Mouse (Mus musculus) left cerebral cortex, postnatal 10 days (tissue): ENCODE measurements at regions not wholly inside any gene's neighbourhood (a gene's known extent, or its start where the extent isn't known, plus 50 kb on each side); places are given as distances from the start of the nearest gene placed in this dataset.

Experiments
- DNase-seq, 2 experiments: peaks; one replicate each; pipeline ENCODE4 v3.0.0; 2021 to 2022; ENCODE audit warnings: low spot score in 2 of 2, mixed read lengths in 1 of 2; ENCODE audit errors: extremely low spot score in 1 of 2
- intact Hi-C: fragments of 180-260 bp; cut with DNase I; formaldehyde crosslinking; loops from one replicate; pipeline ENCODE4 v1.15.1; 2025

- no peak for DNase-seq
- intact Hi-C loops: no loop called here
Observed at GRCm38 (mm10) chr3:102657531-102658060, 76.7 kb upstream of the Tspan2 start.

GRCm38 (mm10) chr3:102659352-102659751 lies 75.0 kb upstream of the Tspan2 start:
- DNase-seq: no peak
- intact Hi-C loops: no loop called here

- intact Hi-C loops: no loop called here
- DNase-seq: no peak
Observed at GRCm38 (mm10) chr3:102661296-102661695, 73.0 kb upstream of the Tspan2 start.

GRCm38 (mm10) chr3:102663711-102664110 lies 70.6 kb upstream of the Tspan2 start:
- intact Hi-C loops: no loop called here
- DNase-seq: no peak

GRCm38 (mm10) chr3:102664665-102665190 lies 69.6 kb upstream of the Tspan2 start:
- no peak for DNase-seq
- intact Hi-C loops: no loop called here

GRCm38 (mm10) chr3:102667796-102668195 lies 66.5 kb upstream of the Tspan2 start:
- DNase-seq: no peak
- intact Hi-C loops: no loop called here

GRCm38 (mm10) chr3:102668556-102668955 lies 65.8 kb upstream of the Tspan2 start:
- intact Hi-C loops: no loop called here
- DNase-seq: no peak

GRCm38 (mm10) chr3:102669951-102670350 lies 64.4 kb upstream of the Tspan2 start:
- no peak for DNase-seq
- intact Hi-C loops: no loop called here

- DNase-seq: no peak
- intact Hi-C loops: no loop called here
Observed at GRCm38 (mm10) chr3:102670557-102670956, 63.8 kb upstream of the Tspan2 start.

- DNase-seq: no peak
- intact Hi-C loops: no loop called here
Observed at GRCm38 (mm10) chr3:102670972-102671371, 63.4 kb upstream of the Tspan2 start.

GRCm38 (mm10) chr3:102673506-102673905 lies 60.8 kb upstream of the Tspan2 start:
- intact Hi-C loops: no loop called here
- DNase-seq: no peak

GRCm38 (mm10) chr3:102674068-102674467 lies 60.3 kb upstream of the Tspan2 start:
- intact Hi-C loops: no loop called here
- DNase-seq: no peak

GRCm38 (mm10) chr3:102676946-102677534 lies 57.3 kb upstream of the Tspan2 start:
- DNase-seq: peak; percentile 48 to 67
- intact Hi-C loops: no loop called here

GRCm38 (mm10) chr3:102678516-102678915 lies 55.8 kb upstream of the Tspan2 start:
- intact Hi-C loops: no loop called here
- no peak for DNase-seq

GRCm38 (mm10) chr3:102682424-102682823 lies 51.9 kb upstream of the Tspan2 start:
- DNase-seq: no peak

GRCm38 (mm10) chr3:102683541-102683940 lies 50.8 kb upstream of the Tspan2 start:
- DNase-seq: no peak
- intact Hi-C loops: loop anchor here (10.0 kb wide), 1 partner anchor 599 kb away; the partner anchor contains the start of gene Casq2

More at GRCm38 (mm10) chr3:102682424-102682823, 51.9 kb upstream of the Tspan2 start:
- intact Hi-C loops: loop anchor here (10.0 kb wide), 1 partner anchor 598 kb away; the partner anchor contains the start of gene Casq2
